Mouse (Mus musculus): ENCODE results near the gene Dcdc2a. TPM values are rescaled to one million over a fixed set of nuclear protein-coding genes. Genes with fewer than 3 reads are reported as not detected.

The Dcdc2a gene
- total RNA-seq, 2 experiments from 2014 or later, result 0.41 to 0.67 TPM

DNA sequence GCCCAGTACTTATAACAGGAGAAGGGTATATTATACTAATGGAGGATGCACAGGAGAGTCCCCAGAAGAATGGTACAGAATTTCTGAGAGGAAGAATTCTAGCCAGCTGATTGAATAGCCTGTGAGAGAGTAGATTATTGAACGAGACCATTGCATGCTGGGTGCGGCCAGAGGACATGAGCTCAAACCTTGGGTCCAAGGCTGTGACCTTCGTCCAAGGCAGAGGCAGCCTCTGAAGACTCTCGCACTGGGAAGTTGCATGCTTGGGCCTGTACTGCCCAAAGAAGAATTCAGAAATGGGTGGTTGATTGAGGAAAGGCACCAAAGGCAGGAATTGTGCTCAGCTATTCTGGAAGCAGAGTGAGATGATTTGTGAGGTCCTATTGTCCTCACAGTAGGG, 38.0 kb downstream of the Dcdc2a start:
- intact Hi-C loops (cut with DNase I), result no loop called here

DNA sequence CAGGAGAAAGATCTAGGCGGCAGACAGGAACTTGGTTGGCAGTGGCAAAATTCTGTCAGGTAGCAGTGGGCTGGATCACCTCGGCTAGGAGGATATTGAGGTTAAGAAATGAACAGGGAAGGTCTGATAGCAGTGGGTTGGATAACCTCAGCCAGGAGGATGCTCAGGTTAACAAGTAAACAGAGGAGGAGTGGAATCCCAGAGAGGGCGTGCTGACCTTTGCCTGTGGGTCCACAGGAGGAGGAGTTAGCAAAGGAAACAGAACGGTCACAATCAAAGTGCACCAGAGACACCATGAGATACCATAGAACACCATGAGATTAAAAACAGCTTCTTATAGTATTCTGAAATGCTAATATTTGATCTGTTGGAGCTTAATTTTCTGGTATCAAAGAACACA, 38.6 kb downstream of the Dcdc2a start:
- intact Hi-C loops (cut with DNase I), result no loop called here
- no peak for DNase-seq

More for the DNA sequence above, 38.0 kb downstream of the Dcdc2a start:
- DNase-seq, result no peak

DNA sequence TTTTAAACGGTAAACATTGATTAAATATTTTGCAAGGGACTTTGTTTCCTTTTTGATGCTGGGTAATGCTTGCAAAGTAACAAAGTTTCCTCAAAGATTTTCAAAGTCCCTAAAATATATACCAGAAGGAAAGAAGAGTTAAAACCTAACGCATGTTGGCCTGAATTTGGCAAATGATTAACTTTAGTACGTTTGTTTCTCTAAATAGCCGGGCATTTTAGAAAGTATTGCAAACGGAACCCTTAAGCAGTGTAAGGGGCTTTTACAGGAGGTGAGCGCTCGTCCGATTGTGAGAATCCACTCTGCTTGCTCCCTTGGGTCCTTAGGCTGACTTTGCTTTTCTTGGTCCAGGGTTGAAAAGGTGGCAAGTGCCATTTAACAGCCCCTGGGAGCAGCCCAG, 41.5 kb downstream of the Dcdc2a start:
- intact Hi-C loops (cut with DNase I), result no loop called here

DNA sequence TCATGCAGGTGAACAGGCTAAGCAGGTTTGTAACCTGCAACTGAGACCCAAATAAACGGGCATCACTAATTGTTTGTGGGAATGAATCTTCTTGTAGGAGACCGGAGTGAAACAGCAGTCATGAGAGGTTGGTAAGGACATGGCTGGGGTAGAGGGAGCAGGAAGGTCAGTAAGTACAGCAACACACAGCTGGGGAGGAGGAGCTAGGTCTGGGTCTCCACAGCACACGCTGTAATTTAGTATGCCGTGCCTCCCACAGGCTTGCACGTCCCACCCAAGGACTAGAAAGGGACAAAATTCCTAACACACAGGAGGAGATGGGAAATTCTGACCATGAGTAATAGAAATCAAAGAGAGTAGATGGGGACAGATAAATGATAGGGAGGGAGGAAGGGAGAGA, 42.8 kb downstream of the Dcdc2a start:
- intact Hi-C loops (cut with DNase I), result no loop called here
- no peak for DNase-seq

More for the DNA sequence above, 41.5 kb downstream of the Dcdc2a start:
- DNase-seq, result no peak

DNA sequence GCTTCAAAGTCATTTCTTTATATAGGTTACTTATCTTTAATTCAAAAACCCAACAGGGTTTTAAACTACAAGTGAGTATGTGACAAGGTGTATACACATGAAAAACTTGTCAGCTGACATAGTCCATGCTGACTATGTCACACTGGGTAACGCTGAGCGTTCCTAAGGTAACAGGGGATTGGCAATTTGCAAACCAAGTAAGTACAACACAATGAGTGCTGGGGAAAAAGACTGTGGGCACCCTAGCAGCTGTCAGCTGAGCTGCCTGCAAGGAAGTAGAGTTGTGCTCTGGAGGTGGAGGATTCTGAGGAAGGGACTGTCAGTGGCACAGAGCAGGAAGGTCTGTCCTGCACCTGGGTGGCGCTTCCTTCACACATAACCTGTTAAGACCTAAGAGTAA, 43.7 kb downstream of the Dcdc2a start:
- DNase-seq, result no peak
- intact Hi-C loops (cut with DNase I), result no loop called here

DNA sequence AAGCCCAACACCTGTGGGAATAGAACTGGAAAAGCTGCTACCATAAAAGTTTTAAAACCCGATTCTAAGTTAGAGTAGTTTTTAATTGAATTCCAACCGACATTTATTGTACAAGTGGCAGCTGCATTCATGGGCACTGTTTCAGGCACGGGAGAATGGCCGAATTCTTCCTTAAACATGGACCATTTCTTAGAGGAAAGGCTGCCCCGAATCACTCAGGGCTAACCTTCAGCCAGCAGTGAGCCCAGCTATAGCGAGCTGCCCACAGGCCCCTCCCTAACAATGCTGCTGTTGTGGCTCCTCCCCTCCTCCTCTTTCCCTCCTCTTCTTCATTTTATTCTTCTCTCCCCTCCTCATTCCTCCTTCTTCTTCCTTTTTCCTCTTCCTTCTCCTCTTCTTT, 44.8 kb downstream of the Dcdc2a start:
- no peak for DNase-seq
- intact Hi-C loops (cut with DNase I), result no loop called here

DNA sequence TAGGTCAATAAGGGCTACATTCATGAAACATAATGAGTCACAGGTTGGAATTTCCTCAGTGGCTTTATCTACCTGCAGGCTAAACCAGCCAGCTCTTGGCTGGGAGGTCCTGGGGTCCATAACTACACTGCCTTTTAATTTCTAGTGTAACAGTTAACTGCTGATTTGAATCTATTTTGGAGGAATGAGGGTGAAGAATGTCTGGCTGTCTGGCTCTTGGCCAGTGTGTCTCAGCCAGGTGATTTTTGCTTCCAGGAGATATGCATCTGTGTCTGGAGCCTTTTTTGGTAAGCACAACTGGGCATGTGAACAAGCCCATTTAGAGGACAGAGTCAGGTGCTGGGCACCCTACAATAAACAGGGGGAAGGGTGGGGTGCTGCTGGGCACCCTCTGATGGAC, 49.9 kb downstream of the Dcdc2a start:
- intact Hi-C loops (cut with DNase I), result no loop called here
- no peak for DNase-seq

DNA sequence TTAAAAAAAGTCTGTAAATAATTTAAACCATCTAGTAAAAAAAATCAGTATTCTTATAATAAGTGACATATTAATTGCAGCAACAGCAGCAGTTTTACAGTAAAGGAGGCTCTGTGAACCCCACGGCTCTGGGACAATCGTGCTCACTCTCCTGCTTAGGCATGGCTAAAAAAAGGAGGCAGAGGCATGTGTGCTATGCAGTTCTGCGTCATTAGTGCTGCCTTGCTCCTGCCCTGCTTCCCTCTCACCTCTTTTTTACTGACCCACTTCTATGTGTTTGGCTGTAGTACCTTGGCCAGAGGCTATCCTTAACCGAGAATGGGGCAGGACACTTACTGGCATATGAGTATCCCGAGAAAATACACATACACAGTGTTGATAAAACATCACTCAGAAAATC, 50.9 kb downstream of the Dcdc2a start:
- no peak for DNase-seq

DNA sequence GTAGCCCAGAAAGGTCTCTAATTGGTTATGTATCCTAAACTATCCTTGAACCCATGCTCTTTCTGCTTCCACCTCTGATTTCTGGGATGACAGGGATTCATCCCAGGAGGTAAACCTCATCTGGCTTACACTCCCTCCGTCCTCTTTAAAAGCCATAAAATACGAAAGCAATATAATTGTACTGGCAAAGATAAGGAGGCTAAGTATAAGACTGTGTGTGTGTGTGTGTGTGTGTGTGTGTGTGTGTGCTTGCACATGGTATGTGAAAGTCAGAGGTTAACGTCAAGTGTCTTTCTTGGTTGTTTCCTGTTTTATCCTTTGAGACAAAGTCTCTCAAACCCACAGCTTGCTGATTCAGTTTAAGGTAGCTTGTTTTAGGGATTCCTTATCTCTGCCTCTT, 52.5 kb downstream of the Dcdc2a start:
- intact Hi-C loops (cut with DNase I), result no loop called here
- DNase-seq, result no peak

More for the DNA sequence above, 50.9 kb downstream of the Dcdc2a start:
- intact Hi-C loops (cut with DNase I), result no loop called here

DNA sequence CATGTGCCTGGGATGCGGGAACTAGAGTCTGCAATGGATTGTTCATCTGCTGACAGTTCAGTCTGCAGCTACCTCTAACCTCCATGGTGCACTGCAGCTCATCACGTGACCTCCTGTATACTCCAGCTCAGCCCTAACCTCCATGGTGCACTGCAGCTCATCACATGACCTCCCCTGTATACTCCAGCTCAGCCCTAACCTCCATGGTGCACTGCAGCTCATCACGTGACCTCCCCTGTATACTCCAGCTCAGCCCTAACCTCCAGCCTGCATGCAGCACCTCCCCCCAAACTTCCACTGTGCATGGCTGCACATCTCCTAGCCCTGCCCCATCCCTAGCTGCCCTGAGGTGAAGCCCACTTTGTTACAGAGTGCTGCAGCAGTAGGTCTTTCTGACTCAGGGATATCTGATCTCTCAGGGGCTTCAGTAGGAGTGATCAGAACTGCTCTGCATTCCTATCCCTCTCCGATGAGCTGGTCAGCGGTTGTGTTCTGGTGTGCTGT, 54.8 kb downstream of the Dcdc2a start:
- no peak for DNase-seq
- intact Hi-C loops (cut with DNase I), result no loop called here

DNA sequence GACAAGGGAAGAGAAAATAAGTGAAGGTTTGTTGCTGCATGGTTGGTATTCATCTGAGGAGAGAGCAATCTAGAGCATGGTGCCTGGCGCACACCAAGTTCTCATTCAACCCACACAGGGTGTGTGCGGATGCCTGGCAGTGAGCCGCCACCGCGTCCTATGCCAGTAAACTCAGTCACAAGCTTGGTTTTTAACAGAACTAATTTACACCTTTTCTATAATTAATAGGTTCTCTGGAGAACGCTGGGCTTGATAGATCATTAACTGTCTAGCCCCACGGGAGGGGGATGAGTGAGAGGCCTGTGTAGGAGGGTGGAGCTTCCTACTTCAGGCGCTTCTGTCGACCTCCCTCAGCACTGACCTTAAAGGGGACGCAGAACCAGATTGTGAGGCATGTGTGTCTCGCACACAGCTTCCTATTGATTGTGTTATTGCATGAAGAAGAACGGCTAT, 59.7 kb downstream of the Dcdc2a start:
- DNase-seq, result no peak
- intact Hi-C loops (cut with DNase I), result loop anchor here (5.0 kb wide), 1 partner anchor 93 kb away; the partner anchor contains the start of gene Mrs2

DNA sequence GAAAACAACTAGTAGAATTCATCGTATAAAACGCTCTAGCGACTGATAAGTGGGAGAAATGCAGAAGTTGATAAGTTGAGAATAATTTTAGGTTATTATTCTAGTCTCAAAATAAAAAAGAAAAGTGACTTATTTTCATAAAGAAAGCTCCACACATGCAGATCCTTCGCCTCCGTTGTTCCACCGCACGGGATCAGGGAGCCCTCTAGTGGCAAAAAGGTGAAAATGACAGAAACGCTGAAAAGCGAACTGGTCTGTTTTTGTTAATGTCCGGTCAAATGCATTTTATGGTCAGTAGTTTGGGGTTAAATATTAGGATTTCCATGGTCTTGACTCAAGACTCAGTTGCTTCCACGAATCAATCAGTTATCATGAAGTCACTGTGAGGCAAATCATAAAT, 60.2 kb downstream of the Dcdc2a start:
- intact Hi-C loops (cut with DNase I), result loop anchor here (5.0 kb wide), 1 partner anchor 94 kb away; the partner anchor contains the start of gene Mrs2

DNA sequence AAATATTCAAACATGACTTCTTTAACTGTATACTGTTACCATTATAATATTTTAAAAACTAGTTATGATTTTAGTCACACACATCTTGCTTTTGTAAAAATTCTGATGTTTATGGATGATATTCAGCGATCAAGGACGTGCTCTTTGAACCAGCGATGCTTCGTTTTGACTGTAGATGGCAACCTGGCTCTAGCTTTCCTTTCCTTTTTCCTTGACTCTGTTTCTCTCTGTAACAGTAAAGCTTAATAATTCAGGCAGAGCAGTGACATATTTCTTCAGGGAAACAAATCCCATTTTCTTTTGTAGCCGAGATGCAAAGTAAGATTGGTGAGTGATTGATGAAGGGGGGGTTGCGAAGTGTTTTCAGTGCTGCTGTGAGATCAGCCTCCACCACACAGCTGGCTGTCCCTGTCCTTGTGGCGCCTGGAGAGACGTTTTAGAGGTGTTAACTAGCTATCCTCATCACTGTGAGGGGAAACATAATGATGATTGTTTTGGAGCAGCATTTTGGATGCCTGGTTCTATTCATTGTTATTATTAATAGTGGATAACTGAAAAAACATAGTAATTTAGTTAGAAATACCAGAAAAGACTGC, 67.0 kb downstream of the Dcdc2a start:
- intact Hi-C loops (cut with DNase I), result no loop called here
- no peak for DNase-seq

More for the DNA sequence above, 60.2 kb downstream of the Dcdc2a start:
- no peak for DNase-seq

DNA sequence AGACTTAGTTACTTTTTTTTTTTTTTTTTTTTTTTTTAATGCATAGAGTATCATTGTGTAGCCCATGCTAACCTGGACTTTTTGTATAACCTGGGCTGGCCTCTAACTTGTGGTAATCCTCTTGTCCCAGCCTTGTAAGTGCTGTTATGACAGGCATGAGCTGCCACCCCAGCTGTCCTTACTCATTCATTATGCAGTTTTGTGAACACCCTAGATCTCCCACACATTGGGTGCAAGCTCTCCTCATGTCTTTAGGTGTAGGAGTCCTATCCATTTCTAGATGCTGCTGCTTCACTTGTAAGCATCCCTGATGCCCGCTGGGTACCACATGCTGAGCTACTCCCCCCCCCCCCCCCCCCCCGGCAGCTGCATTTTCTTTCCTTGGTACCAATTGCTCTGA, 71.4 kb downstream of the Dcdc2a start:
- intact Hi-C loops (cut with DNase I), result no loop called here
- no peak for DNase-seq

DNA sequence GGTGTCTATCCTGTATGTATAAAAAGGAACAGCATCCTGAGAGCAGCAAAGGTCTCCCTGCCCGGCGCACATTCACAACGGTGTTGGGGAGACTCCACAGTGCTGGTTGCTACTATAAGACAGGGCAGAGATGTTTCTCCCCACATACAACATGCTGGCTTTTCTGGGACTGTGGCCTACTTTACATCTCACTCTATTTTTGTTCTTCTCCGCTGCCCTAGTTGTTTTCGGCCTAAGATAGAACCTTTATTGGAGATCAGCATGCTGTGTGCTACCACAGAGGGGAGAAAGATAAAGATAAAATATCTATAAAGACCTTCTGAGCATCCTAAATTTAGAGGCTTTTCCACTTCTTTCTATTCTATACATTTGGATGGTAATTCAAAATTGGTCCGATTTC, 72.0 kb downstream of the Dcdc2a start:
- intact Hi-C loops (cut with DNase I), result no loop called here
- DNase-seq, result no peak

DNA sequence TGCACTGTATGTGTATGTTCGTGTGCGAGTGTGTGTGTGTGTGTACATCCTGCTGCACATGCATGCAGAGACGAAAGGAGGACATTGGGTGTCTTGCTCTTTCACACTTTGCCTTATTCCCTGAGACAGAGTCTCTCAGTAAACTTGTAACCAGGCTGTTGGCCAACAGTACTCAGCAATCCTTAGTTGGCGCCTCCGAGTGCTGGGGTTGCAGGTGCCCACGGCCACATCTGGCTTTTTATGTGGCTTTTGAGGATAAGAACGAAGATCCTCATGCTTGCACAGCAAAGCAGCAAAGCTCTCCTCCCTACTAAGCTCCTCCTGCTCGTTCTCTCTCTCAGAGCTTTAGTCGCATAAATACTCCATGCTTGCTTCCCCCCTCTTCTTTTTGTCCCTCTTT, 73.0 kb downstream of the Dcdc2a start:
- intact Hi-C loops (cut with DNase I), result no loop called here
- DNase-seq, result no peak

DNA sequence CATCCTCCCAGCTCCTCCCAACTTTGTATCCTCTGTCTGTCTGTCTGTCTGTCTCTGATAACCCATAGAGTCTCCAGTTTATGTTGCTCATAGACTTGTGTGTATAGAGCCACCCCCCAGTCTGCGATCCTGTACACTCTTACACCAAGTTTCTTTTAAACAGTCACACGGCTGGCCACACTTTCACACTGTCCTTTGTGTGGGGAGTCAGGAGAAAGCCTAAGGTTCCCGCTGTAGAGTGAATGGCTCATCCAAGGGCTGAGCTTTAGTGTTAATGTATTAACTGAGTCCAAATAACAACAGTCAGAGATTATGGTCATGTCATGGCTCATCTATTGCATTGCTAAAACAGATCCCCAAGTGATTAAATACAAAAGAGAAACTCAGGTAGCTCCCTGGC, 87.3 kb downstream of the Dcdc2a start:
- intact Hi-C loops (cut with DNase I), result no loop called here
- DNase-seq, result no peak

DNA sequence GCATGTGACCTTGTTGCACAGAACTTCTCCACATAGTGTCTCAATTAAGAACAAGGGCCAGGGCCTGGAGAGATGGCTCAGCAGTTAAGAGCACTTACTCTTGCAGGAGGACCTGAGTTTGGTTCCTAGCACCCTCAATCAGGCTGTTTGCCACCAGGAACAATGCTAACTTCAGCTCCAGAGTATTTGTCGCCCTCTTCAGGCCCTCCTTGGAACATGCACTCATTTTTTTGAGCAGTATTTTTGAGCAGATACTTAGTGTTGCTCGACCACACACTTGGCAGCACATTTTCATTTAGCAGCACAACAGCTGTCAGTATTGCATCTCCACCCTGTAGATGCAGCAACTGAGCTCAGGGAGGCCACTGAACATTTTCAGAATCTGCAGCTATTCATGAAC, 88.3 kb downstream of the Dcdc2a start:
- intact Hi-C loops (cut with DNase I), result no loop called here
- DNase-seq, result no peak

DNA sequence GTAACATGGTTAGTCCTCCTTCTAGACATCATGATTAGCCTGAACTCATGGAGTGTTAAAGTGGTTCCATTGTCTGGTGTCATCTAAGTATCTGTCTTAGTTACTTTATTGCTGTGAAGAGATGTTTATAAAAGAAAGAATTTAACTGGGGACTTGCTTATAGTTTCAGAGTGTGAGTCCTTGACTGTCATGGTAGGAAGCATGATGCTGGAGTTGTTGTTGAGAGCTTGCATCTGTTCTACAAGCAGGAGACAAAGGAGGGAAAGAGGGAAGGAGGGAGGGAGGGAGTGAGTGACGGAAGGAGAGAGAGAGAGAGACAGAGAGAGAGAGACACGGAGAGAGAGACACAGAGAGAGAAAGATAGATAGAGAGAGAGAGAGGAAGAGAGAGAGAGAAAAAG, 90.4 kb downstream of the Dcdc2a start:
- DNase-seq, result no peak
- intact Hi-C loops (cut with DNase I), result no loop called here

DNA sequence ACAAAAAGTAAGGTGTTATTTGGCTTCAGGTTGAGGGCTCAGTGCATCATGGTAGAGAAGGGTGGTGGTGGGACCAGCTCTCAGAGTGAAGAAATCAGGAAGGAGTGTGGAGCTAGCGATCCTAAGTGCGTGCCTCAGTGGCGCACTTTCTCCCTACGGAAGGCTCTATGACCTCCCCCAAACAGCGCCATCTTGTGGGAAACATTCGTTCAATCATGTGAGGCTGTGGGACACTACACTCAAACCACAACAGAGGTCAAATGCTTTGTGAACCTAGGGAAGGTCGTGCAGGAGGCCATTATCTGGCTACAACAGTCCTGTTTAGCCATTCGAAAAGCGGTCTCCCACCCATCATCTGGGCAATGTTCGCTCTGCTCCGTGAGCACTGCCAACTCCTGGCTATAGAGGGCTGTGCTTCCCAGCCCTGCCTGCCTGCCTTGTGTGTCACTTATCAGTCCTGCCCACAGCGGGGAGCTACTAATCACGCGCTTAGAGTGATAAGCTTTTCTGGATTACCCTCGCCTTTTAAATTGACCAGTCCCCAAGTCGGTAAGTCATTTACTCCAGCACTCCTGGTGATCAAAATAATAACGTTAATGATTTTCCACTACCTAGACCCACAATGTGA, 94.5 kb downstream of the Dcdc2a start:
- intact Hi-C loops (cut with DNase I), result no loop called here
- DNase-seq, result no peak

DNA sequence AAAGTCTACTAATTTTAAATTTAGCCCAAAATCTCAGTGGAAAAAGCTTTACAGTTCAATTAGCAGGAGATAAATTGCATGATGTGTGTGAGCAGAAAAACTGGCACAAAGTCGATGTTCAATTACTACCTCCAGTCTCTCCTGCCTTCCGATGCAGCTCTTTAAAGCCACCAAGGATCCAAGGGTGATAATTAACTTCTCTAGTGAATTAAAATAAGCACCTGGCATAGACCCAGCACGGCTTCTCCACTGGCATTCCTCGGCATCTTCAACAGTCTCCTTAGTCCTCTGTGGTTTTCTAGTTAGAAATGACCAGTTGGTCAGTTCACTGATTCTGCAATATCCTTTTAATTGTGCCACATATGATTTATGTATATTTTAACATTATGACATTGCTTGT, 95.1 kb downstream of the Dcdc2a start:
- DNase-seq, result no peak
- intact Hi-C loops (cut with DNase I), result no loop called here

DNA sequence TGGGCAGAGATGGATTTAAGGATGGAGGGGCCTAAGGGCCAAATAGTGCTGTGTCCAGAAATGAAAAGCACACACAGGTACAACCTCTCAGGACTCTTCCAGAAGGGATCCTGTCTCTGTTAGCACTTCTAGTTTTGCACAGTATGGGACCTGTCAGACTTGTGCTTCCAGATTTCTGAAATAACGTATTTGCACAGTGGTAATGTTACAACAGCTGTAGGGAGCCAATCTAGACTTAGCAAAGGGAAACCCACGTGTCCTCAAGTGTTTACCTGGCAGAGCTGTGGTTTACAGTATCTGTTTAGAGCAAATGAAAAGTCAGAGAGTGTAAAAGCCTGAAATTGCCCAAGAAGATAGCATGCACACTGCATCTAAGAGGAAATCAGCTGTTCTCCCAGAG, 104.1 kb downstream of the Dcdc2a start:
- no peak for DNase-seq
- intact Hi-C loops (cut with DNase I), result no loop called here

All from gastrocnemius, postnatal 36 days (tissue).